Mouse (Mus musculus): ENCODE measurements around the gene Rbfox3.

DNA sequence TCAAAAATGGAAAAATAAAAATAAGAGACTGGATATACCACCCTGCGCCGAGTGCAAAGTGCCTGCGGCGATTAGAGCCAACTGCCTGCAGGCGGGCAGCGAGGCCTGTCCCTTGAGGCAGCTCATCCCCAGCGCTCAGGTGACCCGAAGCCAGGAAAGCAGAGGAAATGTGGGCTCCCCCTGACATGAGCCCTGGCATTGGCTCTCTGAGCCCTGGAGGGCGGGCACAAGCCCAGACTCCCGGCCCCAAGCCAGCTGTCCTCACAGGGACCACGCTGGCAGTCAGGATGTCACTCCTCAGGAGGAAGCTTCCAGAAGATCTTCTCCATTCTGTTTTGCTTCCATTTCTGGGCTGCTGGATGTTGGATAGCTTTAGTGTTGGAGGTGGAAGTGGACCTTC, 53.1 kb downstream of the Rbfox3 start:
- TF ChIP-seq CTCF (IDR thresholded peaks at IDR 0.05; ENCODE audit: extremely low read depth, insufficient read length, insufficient replicate concordance, low read depth, low read length) (no peak), POLR2A (IDR thresholded peaks at IDR 0.05; ENCODE audit: low read depth, low read length) (no peak)

All from small intestine, adult 2 months (tissue).